Mouse (Mus musculus) megakaryocyte progenitor cell, adult 5-6 weeks (primary cell): ENCODE measurements around the gene Tex19.1. TPM values are rescaled to one million over a fixed set of nuclear protein-coding genes. Genes with fewer than 3 reads are reported as not detected.
A peak's percentile ranks its signal among the peaks of the same experiment; 100 is the strongest.

ENCODE experiments used
- ATAC-seq: replicated peaks from 2 replicates; pipeline ENCODE4 v1.8.0; 2016; ENCODE audit warnings: mild to moderate bottlenecking, moderate TSS enrichment, inconsistent platforms; ENCODE audit not compliant: poor library complexity
- total RNA-seq, 2 experiments: library from RNA; stranded (forward) in 1 of 2; stranded (reverse) in 1 of 2; fragments of 157-497, 149-512 nt in 1 of 2; fragments of 200-1000 nt in 1 of 2; gene quantifications; 2 replicates each; pipeline versions ENCODE4 v1.2.3 to v1.2.4; 2015 to 2017

Gene Tex19.1
- total RNA-seq, 2 experiments from 2014 or later = not detected

DNA sequence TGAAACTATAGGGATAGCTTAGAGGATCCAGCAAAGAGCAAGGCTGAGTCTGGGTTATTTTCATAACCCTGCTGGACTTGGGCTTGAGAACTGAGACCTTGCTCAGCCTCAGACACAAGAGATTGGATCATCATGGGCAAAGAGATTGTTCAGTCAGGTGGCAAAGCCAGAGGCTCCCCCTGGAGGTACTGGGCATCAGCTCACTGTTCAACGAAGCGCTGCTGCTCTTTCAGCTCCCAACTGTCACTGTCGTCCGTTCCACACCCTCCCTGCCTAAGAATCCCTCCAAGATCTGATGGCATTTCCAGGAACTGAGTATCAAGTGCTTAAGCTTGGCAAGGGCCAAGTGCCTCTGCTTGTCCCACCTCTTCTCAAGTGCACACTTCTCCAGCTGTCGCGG is 7.2 kb upstream of the Tex19.1 start:
- ATAC-seq = 0 out of 2 replicates have a peak, but pooled peaks have one; percentile 23

- no peak for ATAC-seq
Observed at GRCm38 (mm10) chr11:121143325-121144015, 2.5 kb upstream of the Tex19.1 start.

DNA sequence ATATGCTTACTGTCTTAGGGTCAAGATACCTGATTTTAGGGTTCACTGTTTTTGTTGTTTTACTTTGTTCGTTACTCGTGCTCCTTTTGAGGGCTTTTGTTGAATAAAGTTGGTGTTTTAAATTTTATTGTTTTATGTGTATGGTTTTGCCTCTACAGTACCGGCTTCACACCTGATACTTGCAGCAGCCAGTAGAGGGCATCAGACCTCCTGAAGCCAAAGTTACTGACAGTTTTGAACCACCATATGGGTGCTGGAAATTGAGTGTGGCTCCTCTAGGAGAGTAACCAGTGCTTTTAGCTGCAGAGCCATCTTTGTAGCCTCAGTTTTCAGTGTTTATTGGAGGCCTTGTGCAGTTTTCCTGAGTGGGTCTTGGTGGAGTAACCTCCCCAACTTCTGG is 2.2 kb downstream of the Tex19.1 start:
- peak; percentile 65; the same call in 1 of the 2 replicates for ATAC-seq

DNA sequence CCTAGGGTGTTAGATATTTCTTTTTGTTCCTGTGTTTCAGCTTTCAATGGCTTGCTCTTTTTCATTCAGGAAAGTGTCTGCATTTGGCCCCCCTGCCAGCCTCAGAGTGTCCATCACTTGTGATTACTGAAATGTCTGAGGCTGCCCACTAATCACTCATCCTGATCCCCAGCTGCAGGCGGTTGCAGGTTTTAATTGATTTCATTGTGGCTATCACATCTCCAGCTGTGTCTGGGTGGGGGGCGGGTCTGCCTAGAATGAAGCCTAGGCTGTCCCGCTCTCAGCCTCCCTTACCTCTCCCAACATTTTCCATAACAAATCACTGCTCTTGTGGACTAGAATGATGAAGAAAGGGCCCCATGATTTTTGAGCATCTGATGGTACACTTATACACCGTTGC is 8.3 kb downstream of the Tex19.1 start:
- ATAC-seq = no peak

GRCm38 (mm10) chr11:121156411-121156891 is 10.5 kb downstream of the Tex19.1 start:
- peak; percentile 29; the same call in 1 of the 2 replicates for ATAC-seq

- no peak for ATAC-seq
Observed at GRCm38 (mm10) chr11:121159971-121160370, 14.0 kb downstream of the Tex19.1 start, which contains the start of gene Uts2r. TSS of gene Uts2r (plus strand) at chr11:121160271.

- no peak for ATAC-seq
Observed at GRCm38 (mm10) chr11:121160636-121161346, 14.8 kb downstream of the Tex19.1 start.

DNA sequence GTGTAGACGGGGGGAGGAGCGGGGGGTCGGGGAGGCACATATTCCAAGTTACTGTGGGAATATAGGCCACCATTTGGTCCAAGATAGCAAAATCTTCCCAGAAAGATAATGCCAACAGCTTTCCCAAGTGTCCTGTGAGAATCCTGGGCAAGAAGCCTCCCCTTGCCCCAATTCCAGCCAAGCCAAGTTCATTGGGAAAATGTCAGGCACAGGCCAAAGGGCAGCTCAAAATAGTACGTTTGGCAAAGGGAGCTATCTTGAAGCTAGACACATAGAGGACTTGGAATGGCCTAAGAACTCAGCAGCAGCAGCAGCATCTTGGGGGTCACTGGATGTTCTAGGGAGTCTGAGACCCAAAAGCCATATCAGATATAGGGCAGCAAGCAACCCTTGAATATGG is 17.8 kb downstream of the Tex19.1 start:
- no peak for ATAC-seq

DNA sequence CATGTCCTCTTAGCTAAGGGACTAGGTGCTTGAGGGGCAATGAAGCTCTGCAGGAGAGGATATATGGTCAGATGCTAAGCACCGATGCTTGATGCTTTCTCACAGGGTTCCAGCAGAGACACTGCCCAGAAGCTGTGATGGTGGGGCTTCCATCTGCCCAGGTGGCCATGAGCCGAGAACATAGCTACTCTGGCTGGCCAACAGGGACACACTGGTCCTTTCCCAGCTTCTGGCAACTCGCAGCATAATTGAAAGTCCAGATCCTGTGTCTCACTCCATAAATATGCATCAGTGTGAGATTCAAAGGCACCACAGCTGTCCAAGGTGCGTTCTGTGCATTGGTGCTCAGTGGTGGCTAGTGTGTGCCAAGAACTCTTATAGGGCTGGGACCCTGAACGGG is 27.3 kb downstream of the Tex19.1 start:
- ATAC-seq = no peak

DNA sequence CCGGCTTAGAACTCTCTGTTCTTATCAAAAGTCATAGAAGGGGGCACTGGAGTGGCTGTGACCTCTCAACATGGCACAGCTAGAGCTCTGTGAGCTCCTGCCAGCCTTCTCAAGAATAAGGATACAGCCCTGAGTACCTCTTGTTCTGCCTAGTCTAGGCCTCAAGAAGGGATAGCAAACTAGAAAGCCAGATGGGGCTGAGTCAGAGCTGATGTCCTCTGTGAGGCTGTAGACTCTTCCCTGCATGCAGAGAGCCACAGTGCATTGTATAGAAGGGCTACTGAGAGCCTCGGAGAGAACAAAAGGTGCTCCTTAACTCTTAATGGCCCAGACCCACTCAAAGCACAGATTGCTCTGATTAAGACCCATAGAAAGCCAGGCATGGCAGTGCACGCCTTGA is 28.3 kb downstream of the Tex19.1 start:
- ATAC-seq = no peak

DNA sequence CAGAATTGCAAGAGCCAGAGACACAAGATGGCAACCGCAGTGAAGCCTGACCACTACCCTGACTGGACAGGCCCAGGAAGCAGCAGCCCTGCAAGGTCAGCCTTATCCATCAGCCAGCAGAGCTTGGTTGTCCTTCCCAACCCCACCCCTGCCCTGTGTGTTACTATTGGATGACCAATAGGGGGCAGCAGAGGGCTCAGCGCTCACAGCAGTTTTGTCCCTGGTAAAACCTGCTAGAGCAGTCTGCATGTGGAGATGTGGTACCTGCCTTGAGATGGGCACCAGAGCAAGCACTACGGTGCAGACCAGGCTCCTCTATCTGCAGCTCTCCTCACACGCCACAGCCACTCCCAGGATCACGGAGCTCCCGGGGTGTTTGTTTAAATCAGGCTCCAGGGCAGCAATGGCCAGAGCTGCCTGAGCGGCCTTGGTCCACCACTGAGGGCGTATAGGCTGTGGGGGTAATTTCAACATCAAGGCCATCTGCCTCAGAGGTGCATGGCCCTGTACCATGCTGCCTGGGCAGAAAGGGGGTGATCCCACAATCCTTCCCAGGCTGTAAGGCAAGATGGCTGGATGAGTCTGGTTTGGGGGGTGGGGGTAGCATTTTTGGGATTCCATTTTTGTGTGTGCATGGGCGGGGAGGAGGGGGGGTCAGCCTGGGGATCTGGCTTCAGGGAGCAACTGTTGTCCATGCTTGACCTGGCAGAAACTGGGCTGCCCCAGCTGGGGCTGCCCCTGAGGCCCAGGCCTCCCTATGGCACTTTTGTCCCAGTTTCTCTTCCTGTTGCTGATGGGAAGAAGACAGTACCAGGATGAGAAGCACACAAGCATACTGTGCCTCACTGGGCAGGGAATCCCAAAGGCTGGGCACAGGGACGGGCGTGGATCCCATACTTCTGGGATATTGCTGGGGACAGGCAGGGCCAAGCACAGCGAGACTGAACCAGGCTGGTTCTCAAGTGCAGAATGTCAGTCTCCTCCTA is 30.6 kb downstream of the Tex19.1 start:
- ATAC-seq = peak; percentile 94

DNA sequence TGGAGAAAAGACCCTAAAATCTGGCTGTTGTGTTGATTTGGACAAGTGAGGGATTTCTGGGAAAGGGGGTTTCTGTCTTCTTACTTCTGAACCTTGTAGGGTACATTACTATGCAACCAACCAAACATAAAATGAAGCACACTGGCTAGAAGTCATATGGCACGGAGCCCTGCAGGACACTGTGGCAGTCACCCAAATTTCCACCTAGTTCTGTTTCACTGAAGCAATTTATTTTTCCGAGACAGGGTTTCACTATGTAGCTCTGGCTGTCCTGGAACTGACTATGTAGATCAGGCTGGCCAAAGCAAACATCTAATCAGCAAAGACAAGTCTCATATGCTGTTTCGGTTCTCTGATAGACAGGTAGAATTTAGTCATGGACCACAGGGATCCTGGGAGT is 43.7 kb downstream of the Tex19.1 start:
- ATAC-seq = no peak

DNA sequence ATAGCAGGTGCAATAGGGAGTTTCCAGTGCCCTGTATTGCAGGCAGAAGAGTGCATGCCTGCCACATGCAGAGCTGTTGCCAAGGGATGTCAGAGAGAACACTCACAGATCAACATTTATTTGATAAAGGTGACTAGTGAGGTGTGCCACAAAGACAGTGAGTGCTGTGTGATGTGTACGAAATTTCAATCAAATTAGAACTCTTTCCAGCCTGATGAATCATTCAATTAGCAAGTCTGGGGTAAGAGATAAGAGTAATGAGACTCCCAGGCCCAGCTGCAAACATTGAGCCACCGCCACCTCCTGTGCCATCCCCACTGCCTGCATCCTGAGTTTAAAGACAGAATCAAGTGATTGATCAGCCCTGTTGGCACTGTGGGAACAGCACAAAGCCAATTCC is 46.8 kb downstream of the Tex19.1 start:
- ATAC-seq = peak; percentile 37; the same call in 1 of the 2 replicates

GRCm38 (mm10) chr11:121193415-121193814 is 47.5 kb downstream of the Tex19.1 start:
- ATAC-seq = no peak

Other genes with a start within 250 kb of the Tex19.1 start
- 4.5 and 6.4 TPM in 2 replicates for gene Ccdc57, start 213.3 kb upstream of the Tex19.1 start, total RNA-seq (2015)
- 6.4 and 8.4 TPM in 2 replicates for gene Ccdc57, start 213.3 kb upstream of the Tex19.1 start, total RNA-seq (2017)
- gene Slc16a3, start 197.7 kb upstream of the Tex19.1 start, total RNA-seq (2015) = 4.4 and 5.3 TPM in 2 replicates
- 6.0 and 7.5 TPM in 2 replicates for gene Slc16a3, start 197.7 kb upstream of the Tex19.1 start, total RNA-seq (2017)
- 51.3 and 64.2 TPM in 2 replicates for gene Csnk1d, start 154.8 kb upstream of the Tex19.1 start, total RNA-seq (2015)
- 69.8 and 74.2 TPM in 2 replicates for gene Csnk1d, start 154.8 kb upstream of the Tex19.1 start, total RNA-seq (2017)
- gene Cd7, start 106.7 kb upstream of the Tex19.1 start, total RNA-seq (2015) = 0.44 and 0.59 TPM in 2 replicates
- gene Cd7, start 106.7 kb upstream of the Tex19.1 start, total RNA-seq (2017) = 0.29 TPM in 1 of 2 replicates, not detected in the other
- gene Sectm1b, start 82.6 kb upstream of the Tex19.1 start, total RNA-seq (2015) = not detected in 2 replicates
- not detected in 2 replicates for gene Sectm1b, start 82.6 kb upstream of the Tex19.1 start, total RNA-seq (2017)
- gene Sectm1a, start 64.9 kb upstream of the Tex19.1 start, total RNA-seq (2015) = not detected in 2 replicates
- gene Sectm1a, start 64.9 kb upstream of the Tex19.1 start, total RNA-seq (2017) = not detected in 2 replicates
- gene Tex19.2, start 27.5 kb upstream of the Tex19.1 start, total RNA-seq (2015) = not detected in 2 replicates
- 0.71 TPM in 1 of 2 replicates, not detected in the other for gene Tex19.2, start 27.5 kb upstream of the Tex19.1 start, total RNA-seq (2017)
- gene Uts2r, start 14.1 kb downstream of the Tex19.1 start, total RNA-seq (2015) = not detected in 2 replicates
- not detected in 2 replicates for gene Uts2r, start 14.1 kb downstream of the Tex19.1 start, total RNA-seq (2017)
- 2.5 and 3.8 TPM in 2 replicates for gene Hexdc, start 58.3 kb downstream of the Tex19.1 start, total RNA-seq (2015)
- 5.7 and 6.3 TPM in 2 replicates for gene Hexdc, start 58.3 kb downstream of the Tex19.1 start, total RNA-seq (2017)
- 14.0 and 18.3 TPM in 2 replicates for gene Ogfod3, start 58.6 kb downstream of the Tex19.1 start, total RNA-seq (2015)
- 5.6 and 7.4 TPM in 2 replicates for gene Ogfod3, start 58.6 kb downstream of the Tex19.1 start, total RNA-seq (2017)
- 39.6 and 42.2 TPM in 2 replicates for gene Cybc1, start 83.2 kb downstream of the Tex19.1 start, total RNA-seq (2015)
- gene Cybc1, start 83.2 kb downstream of the Tex19.1 start, total RNA-seq (2017) = 34.5 and 40.0 TPM in 2 replicates
- 11.3 and 11.9 TPM in 2 replicates for gene Narf, start 91.1 kb downstream of the Tex19.1 start, total RNA-seq (2015)
- 21.0 and 23.9 TPM in 2 replicates for gene Narf, start 91.1 kb downstream of the Tex19.1 start, total RNA-seq (2017)
- 24.8 and 28.9 TPM in 2 replicates for gene Foxk2, start 113.8 kb downstream of the Tex19.1 start, total RNA-seq (2015)
- 20.9 and 23.1 TPM in 2 replicates for gene Foxk2, start 113.8 kb downstream of the Tex19.1 start, total RNA-seq (2017)
- gene Wdr45b, start 208.3 kb downstream of the Tex19.1 start, total RNA-seq (2015) = 44.1 and 56.8 TPM in 2 replicates
- 45.8 and 48.8 TPM in 2 replicates for gene Wdr45b, start 208.3 kb downstream of the Tex19.1 start, total RNA-seq (2017)
- 0.57 TPM in 1 of 2 replicates, not detected in the other for gene Rab40b, start 242.1 kb downstream of the Tex19.1 start, total RNA-seq (2015)
- gene Rab40b, start 242.1 kb downstream of the Tex19.1 start, total RNA-seq (2017) = 0.37 TPM in 1 of 2 replicates, not detected in the other